Mouse (Mus musculus) kidney, embryonic 15.5 days (tissue): ENCODE results near the gene Cela2a. TPM values are rescaled to one million over a fixed set of nuclear protein-coding genes. Genes with fewer than 3 reads are reported as not detected.
A peak's percentile ranks its signal among the peaks of the same experiment; 100 is the strongest.

ENCODE experiments used
- ATAC-seq: fragments of 200-750 bp; cut with Nextera tagmentation; replicated peaks from 2 replicates; pipeline ENCODE4 v1.8.0; 2017; ENCODE audit warnings: moderate TSS enrichment; ENCODE audit not compliant: low FRiP score
- H3K27ac ChIP-seq: fragments of 300-500 bp; sonication (generic); 2 replicates; pipeline ENCODE4 v1.5.1; 2015; ENCODE audit warnings: mild to moderate bottlenecking, inconsistent platforms
- H3K27me3 ChIP-seq: fragments of 300-500 bp; sonication (generic); 2 replicates; pipeline ENCODE4 v1.6.1; 2015; ENCODE audit warnings: inconsistent platforms
- H3K36me3 ChIP-seq: fragments of 300-500 bp; sonication (generic); 2 replicates; pipeline ENCODE4 v1.6.1; 2015; ENCODE audit warnings: inconsistent platforms
- H3K4me1 ChIP-seq: fragments of 300-500 bp; sonication (generic); 2 replicates; pipeline ENCODE4 v1.6.1; 2015; ENCODE audit warnings: inconsistent platforms
- H3K4me2 ChIP-seq: fragments of 300-500 bp; sonication (generic); 2 replicates; pipeline ENCODE4 v1.6.1; 2015; ENCODE audit warnings: moderate library complexity, mild to moderate bottlenecking, inconsistent platforms
- H3K4me3 ChIP-seq: fragments of 300-500 bp; sonication (generic); replicated peaks from 2 replicates; pipeline ENCODE4 v1.5.1; 2015; ENCODE audit warnings: mild to moderate bottlenecking, inconsistent platforms
- H3K9ac ChIP-seq: fragments of 300-500 bp; sonication (generic); 2 replicates; pipeline ENCODE4 v1.6.1; 2015; ENCODE audit warnings: mild to moderate bottlenecking, inconsistent platforms
- H3K9me3 ChIP-seq: fragments of 300-500 bp; sonication (generic); replicated peaks from 2 replicates; pipeline ENCODE4 v1.6.1; 2016; ENCODE audit warnings: inconsistent platforms
- WGBS: fragments of 180-500 bp; shearing (Covaris S2); methylation state at CpG from one replicate; pipeline ENCODE4 v1.1.7; 2015; ENCODE audit warnings: mixed read lengths; 5-methylcytosine and 5-hydroxymethylcytosine counted together
- polyA plus RNA-seq: library from polyadenylated mRNA; unstranded; fragments of >200 nt; fragmentation: Nextera tagmentation; extraction: Ambion mirVana; gene quantifications from 2 replicates; pipeline ENCODE4 v1.2.1, GENCODE M21; 2015

The Cela2a gene
- polyA plus RNA-seq, 1 experiment from 2014 or later, result 0.19 TPM

DNA sequence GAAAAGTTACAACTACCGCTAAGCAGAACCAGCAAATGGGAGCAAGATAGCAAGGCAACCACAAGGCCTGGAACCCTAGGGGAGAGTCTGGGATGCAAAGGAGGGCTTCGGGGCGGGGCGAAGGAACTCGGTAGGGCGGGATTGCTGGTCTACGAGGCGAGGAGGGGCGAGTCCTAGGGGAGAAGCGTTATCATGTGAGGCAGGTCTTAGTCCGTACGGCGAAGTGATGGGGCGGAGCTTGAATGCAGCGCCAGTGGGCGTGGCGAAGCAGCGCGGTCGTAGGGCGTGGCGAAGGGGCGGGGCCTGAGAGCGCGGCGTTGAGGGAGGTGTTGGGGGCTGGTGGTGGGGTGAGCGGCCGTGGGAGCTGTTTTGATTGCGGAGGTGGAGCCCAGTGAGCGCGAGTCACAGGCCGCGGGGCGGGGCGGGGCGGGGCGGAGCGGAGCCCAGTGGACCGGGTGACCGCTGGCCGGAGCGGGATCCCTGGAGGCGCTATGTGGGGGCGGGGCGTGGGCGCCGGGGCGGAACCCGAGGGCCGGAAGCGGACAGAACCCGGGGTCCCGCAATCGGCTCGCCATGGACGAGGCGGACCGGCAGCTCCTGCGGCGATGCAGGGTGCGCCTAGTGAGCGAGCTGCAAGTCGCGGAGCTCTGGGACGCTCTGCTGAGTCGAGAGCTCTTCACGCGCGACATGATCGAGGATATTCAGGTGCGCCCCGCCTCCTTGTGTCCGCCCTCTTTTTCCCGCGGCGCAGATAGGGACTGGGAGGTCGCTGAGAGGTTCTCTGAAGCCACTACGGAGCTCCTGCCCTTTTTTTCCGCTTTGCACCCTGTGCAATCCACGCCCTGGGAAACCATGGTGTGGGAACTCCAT lies 32.4 kb downstream of the Cela2a start, which contains the start of gene Casp9:
Gene Casp9, plus strand, starts transcription at position 331 of the 870 bp plus-strand sequence.
- H3K4me3 ChIP-seq, result peak within 1 kb of the TSS; percentile 78
- H3K4me2 ChIP-seq, result peak within 1 kb of the TSS; percentile 62
- H3K4me1 ChIP-seq, result peaks cover 44% of the 10 kb centered on the region
- WGBS, result under 1% methylated on average over 76 of the region's 80 CpGs
- H3K27ac ChIP-seq, result peak within 1 kb of the TSS; percentile 99
- H3K27me3 ChIP-seq, result no peaks in the 10 kb centered on the region
- peak; percentile 87 for ATAC-seq
- peak within 1 kb of the TSS; percentile 67 for H3K9ac ChIP-seq
- no peaks in the 10 kb centered on the region for H3K9me3 ChIP-seq
- H3K36me3 ChIP-seq, result peaks cover 28% of the 10 kb centered on the region

DNA sequence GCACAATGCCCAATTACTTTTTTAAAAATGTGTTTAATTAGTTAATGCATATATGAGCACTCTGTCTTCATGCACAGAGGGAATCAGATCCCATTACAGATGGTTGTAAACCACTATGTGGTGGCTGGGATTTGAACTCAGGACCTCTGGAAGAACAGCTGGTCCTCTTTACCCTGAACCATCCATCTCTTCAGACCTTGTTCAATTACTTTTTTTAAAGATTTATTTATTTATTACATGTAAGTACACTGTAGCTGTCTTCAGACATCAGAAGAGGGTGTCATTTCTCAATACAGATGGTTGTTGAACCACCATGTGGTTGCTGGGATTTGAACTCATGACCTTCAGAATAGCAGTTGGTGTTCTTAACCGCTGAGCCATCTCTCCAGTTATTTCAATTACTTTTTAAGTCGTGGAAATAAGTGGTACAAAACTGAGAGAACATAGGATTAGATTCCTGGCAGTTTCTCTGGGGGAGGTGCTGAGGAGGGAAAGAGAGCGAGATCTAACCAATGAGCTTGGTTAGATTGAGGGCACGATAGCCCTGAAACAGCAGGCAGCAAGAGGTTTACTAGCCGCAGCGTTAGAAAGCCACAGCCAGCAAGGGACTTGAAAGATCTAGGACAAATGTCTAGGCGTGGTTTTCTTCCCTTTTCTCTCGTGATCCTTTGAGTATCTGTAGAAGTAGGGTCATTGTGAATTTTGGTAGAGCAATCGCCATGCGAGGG lies 33.2 kb downstream of the Cela2a start:
- H3K4me1 ChIP-seq, result peaks cover 44% of the 10 kb centered on the region
- H3K27me3 ChIP-seq, result no peaks in the 10 kb centered on the region
- ATAC-seq, result no peak; the same call in 1 of the 2 replicates
- H3K9me3 ChIP-seq, result no peaks in the 10 kb centered on the region
- peak overlapping the region; percentile 62 for H3K4me2 ChIP-seq
- WGBS, result 11% methylated on average over 10 of the region's 10 CpGs
- peaks cover 28% of the 10 kb centered on the region for H3K36me3 ChIP-seq
- peak overlapping the region; percentile 78 for H3K4me3 ChIP-seq
- peak overlapping the region; percentile 99 for H3K27ac ChIP-seq
- H3K9ac ChIP-seq, result peak overlapping the region; percentile 36

DNA sequence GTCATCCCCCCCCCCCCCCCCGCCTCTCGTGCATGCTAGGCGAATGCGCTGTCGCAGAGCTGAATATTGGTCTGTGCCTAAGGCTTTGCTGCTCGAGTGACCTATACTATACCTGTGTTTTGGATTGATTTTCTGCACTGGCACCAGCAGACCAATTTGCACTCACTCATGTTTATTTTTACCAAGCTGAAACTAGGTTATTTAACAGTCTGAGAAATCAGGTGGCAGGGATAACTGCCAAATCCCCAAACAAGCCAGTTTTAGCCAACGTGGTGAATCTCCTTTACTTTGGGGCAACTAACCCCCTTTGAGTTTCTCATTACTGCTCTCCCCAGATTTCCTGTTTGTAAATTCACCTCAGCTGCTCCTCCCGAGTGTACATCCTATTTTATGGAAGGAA lies 34.0 kb downstream of the Cela2a start:
- ATAC-seq, result no peak
- Histone ChIP-seq H3K9me3 (no peaks in the 10 kb centered on the region), H3K4me1 (peaks cover 44% of the 10 kb centered on the region), H3K9ac (no peak overlapping the region), H3K27ac (peak overlapping the region; percentile 99; the same call in 1 of the 2 replicates), H3K36me3 (peaks cover 27% of the 10 kb centered on the region), H3K4me3 (no peak overlapping the region), H3K27me3 (no peaks in the 10 kb centered on the region), H3K4me2 (no peak overlapping the region)
- WGBS, result 91% methylated on average over 8 of the region's 8 CpGs

DNA sequence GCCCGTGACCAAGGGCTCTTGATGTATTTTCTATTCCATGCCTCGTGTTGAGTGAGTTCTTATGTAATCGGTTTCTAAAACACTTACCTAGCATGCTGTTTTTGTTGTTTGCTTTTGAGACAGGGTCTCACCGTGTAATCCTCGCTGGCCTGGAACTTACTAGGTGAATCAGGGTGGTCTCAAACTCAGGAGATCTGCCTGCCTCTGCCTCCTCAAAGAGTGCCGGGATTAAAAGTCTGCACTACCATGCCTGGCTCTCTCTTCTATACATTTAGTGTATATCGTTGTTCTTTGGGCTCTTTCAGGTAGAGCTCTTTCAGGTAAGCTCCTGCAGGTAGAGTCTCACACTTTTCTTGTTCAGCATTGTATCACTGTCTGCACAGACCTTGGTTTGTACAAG lies 34.5 kb downstream of the Cela2a start:
- no peaks in the 10 kb centered on the region for H3K9me3 ChIP-seq

DNA sequence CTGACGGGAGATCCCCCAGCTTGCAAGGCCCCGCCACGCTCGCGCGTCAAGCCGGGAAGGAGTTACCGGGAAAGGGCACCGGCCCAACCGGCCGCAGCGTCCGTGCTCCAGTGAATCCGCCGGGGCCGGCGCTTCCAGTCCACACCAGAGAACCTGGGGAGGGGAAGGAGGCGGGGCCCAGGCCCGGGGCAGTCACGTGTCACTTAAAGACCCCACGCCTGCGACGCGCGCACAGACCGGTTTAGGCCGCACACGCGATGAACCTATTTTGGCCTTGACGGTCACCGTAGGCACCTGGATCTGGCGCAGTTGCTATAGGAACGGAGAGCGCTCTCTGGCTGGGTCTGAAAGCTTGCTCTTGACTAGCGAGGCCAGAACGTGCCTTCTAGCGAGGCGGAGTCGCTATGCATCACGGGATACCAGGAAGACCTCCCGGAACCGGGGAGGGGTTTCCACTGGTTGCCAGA lies 35.4 kb downstream of the Cela2a start, which contains the start of gene Dnajc16:
Gene Dnajc16, minus strand, starts transcription at position 408 of the 467 bp plus-strand sequence.
- H3K9me3 ChIP-seq, result no peaks in the 10 kb centered on the region
- H3K4me3 ChIP-seq, result peak within 1 kb of the TSS; percentile 86
- peak within 1 kb of the TSS; percentile 88 for H3K27ac ChIP-seq
- H3K4me1 ChIP-seq, result peaks cover 39% of the 10 kb centered on the region
- peak within 1 kb of the TSS; percentile 83 for H3K4me2 ChIP-seq
- peak within 1 kb of the TSS; percentile 92 for H3K9ac ChIP-seq
- H3K27me3 ChIP-seq, result no peaks in the 10 kb centered on the region
- peaks cover 22% of the 10 kb centered on the region for H3K36me3 ChIP-seq
- peak; percentile 84 for ATAC-seq
- under 1% methylated on average over 42 of the region's 42 CpGs for WGBS

More for the DNA sequence above, 34.5 kb downstream of the Cela2a start:
- no peak overlapping the region for H3K27ac ChIP-seq
- no peak overlapping the region; the same call in 1 of the 2 replicates for H3K4me2 ChIP-seq
- no peak for ATAC-seq
- no peak overlapping the region for H3K4me3 ChIP-seq
- no peaks in the 10 kb centered on the region for H3K27me3 ChIP-seq
- H3K36me3 ChIP-seq, result peaks cover 23% of the 10 kb centered on the region
- no peak overlapping the region for H3K9ac ChIP-seq
- peaks cover 46% of the 10 kb centered on the region for H3K4me1 ChIP-seq
- WGBS, result 94% methylated on average over 7 of the region's 7 CpGs

DNA sequence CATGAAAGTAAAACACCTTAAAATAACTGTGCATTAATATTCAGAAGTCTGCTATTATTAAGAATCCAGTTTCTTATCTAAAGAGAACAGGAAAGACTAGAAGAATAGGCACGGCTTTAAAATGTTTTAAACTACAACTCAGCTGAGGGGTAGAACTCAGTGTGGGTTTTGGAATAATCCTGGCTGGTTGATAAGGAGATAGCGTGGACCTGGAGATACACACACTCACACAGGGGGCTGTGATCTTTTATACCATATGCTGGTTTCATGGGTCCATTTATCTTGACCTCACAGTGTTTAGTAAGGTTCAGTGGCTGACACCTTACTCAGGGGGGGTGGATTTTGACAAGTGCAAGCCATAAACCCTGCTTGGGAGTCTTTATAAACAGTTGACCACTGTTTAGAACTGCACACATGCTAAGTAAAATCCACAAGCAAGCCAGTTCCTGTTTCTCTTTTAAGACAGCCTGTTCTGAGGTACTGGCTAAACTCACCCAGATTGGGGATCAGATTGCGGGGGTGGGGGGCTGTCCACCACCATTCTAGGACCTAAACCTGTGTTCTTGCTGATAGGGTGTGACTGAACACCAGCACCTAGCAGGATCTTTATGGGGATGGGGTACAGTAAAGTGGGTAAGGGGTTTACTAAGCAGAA lies 36.3 kb downstream of the Cela2a start:
- peak overlapping the region; percentile 92 for H3K9ac ChIP-seq
- 51% methylated on average over 3 of the region's 3 CpGs for WGBS
- no peak for ATAC-seq
- peak overlapping the region; percentile 88 for H3K27ac ChIP-seq
- H3K4me2 ChIP-seq, result peak overlapping the region; percentile 83
- peaks cover 30% of the 10 kb centered on the region for H3K36me3 ChIP-seq
- H3K4me1 ChIP-seq, result peaks cover 31% of the 10 kb centered on the region
- no peaks in the 10 kb centered on the region for H3K27me3 ChIP-seq
- no peaks in the 10 kb centered on the region for H3K9me3 ChIP-seq
- peak overlapping the region; percentile 86 for H3K4me3 ChIP-seq

DNA sequence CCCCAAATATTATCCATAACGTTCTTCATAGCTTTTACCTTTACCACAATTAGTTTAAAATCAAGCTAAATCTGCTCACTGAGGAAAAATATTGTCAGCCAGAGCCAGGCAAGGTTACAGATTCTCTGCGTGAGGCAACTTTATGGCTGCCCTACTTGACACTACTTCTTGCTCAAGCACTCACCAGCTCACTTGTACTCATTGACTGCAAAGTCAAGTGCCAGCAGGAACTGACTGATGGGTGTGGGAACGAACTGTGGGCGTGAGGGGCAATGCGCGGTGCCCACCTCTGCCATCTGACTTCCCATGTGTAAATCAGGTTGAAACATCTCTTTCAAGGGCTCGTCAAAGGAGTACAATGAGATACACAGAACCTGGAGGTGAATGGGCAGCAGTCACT lies 38.5 kb downstream of the Cela2a start:
- H3K4me2 ChIP-seq, result no peak overlapping the region
- H3K9me3 ChIP-seq, result no peaks in the 10 kb centered on the region
- H3K4me3 ChIP-seq, result no peak overlapping the region
- H3K27me3 ChIP-seq, result no peaks in the 10 kb centered on the region
- WGBS, result 91% methylated on average over 7 of the region's 7 CpGs
- no peak overlapping the region for H3K9ac ChIP-seq
- H3K27ac ChIP-seq, result no peak overlapping the region
- H3K4me1 ChIP-seq, result peaks cover 17% of the 10 kb centered on the region
- H3K36me3 ChIP-seq, result peaks cover 53% of the 10 kb centered on the region
- no peak for ATAC-seq

DNA sequence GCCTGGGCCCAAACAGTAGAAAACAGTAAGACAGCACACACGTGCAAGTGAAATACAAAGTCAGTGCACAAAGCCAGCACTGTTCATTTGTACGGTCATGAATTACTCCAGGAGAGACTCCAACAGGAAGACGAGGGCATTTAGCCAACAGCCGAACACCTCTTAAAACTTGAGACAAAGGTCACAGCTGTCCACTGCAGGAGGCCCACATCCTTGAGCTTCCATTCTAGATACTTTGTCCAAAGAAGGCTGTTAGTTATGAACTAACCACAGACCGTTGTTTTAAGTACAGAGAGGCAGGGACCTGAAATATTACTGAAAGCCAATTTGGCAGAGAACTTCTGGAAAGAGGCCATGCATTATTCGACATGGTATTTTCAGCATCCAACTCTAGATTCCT lies 38.9 kb downstream of the Cela2a start:
- Histone ChIP-seq H3K9me3 (no peaks in the 10 kb centered on the region), H3K4me2 (no peak overlapping the region), H3K4me3 (no peak overlapping the region), H3K27ac (no peak overlapping the region), H3K36me3 (peaks cover 57% of the 10 kb centered on the region), H3K4me1 (peaks cover 16% of the 10 kb centered on the region), H3K9ac (no peak overlapping the region), H3K27me3 (no peaks in the 10 kb centered on the region)
- ATAC-seq, result no peak
- WGBS, result 54% methylated on average over 6 of the region's 6 CpGs

DNA sequence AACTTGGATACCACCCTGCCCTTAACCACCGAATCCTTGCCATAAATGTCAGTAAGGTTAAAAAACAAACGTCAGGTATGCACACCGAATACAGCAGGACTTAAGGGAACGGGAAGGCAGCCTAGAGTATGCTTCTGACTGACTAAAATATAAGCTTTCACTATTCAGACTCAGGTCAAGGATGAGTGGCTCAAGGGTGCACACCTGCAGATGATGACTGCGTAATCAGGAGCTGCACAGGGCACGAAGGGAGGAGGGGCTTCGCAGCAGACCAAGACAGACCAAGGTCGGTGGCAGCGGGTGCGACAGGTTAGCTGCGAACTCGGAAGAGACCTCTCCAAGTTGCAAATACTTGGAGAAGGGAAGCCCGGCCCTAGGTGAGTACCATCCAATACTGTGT lies 39.8 kb downstream of the Cela2a start:
- Histone ChIP-seq H3K9ac (no peak overlapping the region), H3K27me3 (no peaks in the 10 kb centered on the region), H3K36me3 (peaks cover 66% of the 10 kb centered on the region), H3K4me2 (no peak overlapping the region), H3K9me3 (no peaks in the 10 kb centered on the region), H3K27ac (no peak overlapping the region), H3K4me1 (peaks cover 12% of the 10 kb centered on the region), H3K4me3 (no peak overlapping the region)
- 76% methylated on average over 13 of the region's 13 CpGs for whole genome bisulfite sequencing
- no peak for ATAC-seq

DNA sequence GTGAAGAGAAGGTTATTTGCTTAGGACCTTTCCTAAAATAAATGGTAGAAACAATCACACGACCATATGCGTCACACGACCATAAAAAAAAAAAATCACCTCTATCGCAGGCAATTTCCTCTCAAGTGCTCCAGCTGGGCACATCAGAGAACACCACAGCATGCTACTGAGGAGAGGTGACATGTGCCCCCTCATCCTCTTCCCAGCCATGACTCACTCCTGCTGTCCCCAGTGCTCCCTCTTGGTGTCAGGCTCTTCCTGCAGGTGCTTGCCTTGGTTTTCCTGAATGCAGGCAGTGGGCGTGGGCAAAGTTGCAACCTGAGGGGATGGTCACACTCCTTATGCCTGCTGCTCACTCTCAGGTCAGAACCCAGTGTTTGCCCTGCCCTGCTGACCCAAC lies 41.1 kb downstream of the Cela2a start:
- H3K9ac ChIP-seq, result no peak overlapping the region
- no peak overlapping the region for H3K4me2 ChIP-seq
- WGBS, result 69% methylated on average over 5 of the region's 5 CpGs
- H3K27me3 ChIP-seq, result no peaks in the 10 kb centered on the region
- no peaks in the 10 kb centered on the region for H3K9me3 ChIP-seq
- ATAC-seq, result no peak
- H3K27ac ChIP-seq, result no peak overlapping the region
- peaks cover 78% of the 10 kb centered on the region for H3K36me3 ChIP-seq
- peaks cover 9% of the 10 kb centered on the region for H3K4me1 ChIP-seq
- no peak overlapping the region for H3K4me3 ChIP-seq

DNA sequence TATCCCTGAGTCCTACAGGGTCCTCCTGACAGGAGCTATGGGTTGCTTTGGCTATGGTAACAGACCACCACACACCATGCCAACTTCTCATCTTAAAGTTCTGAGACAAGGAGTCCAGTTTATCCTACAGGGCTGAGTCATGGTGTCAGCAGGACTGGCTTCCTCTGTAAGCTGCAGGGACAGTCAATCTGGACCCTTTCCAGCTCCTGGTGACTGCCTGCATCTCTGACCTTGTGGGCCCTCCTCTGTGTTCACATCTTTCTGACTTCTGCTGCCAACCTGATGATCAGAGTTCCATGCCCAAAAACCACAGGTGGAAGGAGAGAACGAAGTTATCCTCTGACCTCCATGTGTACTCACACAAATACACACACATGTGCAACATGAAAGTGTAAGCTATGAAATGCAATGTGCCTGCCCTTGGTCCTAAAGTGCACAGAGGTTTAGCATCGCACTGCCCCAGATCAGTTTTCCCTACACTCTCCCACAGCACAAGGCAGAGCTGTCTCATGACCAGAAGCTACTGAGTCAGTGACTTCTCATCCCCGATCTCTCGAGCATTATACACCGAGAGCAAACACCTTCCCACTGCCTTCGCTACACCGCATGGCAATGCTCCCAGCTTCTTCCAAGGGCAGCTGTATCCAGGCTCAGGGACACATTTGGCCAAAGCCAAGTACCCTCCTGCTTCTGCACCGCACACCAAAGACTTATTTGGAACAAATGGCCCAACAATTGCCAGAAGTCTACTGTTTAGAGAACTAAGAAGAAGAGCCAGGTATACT lies 44.6 kb downstream of the Cela2a start:
- Histone ChIP-seq H3K36me3 (peaks cover 90% of the 10 kb centered on the region), H3K27ac (no peak overlapping the region), H3K4me1 (0 out of 2 replicates have a peak, but pooled peaks cover under 1% of the 10 kb centered on the region), H3K9ac (no peak overlapping the region), H3K9me3 (no peaks in the 10 kb centered on the region), H3K4me3 (no peak overlapping the region), H3K27me3 (no peaks in the 10 kb centered on the region), H3K4me2 (no peak overlapping the region)
- WGBS, result 95% methylated on average over 8 of the region's 8 CpGs
- no peak for ATAC-seq
